Mouse (Mus musculus) kidney, adult 11 months (tissue): ENCODE measurements around the gene Usp47.

Source experiments
- DNase-seq: peaks from one replicate; pipeline ENCODE4 v3.0.0; 2022

The Usp47 gene

GRCm38 (mm10) chr7:112159835-112160234, 136.5 kb downstream of the Usp47 start:
- no peak for DNase-seq
